Mouse (Mus musculus) brain, embryonic 14.5 days (tissue): ENCODE measurements around the gene 4930404H24Rik.

Experiments
- CTCF ChIP-seq: fragments of 200-500 bp; IDR thresholded peaks from 2 replicates; pipeline ENCODE4 v1.5.1; 2012; ENCODE audit warnings: inconsistent platforms, mild to moderate bottlenecking, moderate library complexity, borderline replicate concordance; ENCODE audit not compliant: insufficient read depth, insufficient read length; ENCODE audit errors: extremely low read depth
- POLR2A ChIP-seq: fragments of 200-500 bp; IDR thresholded peaks from 2 replicates; pipeline ENCODE4 v1.6.1; 2012; ENCODE audit warnings: mild to moderate bottlenecking, inconsistent platforms, borderline replicate concordance; ENCODE audit not compliant: poor library complexity, insufficient read depth, insufficient read length, severe bottlenecking; ENCODE audit errors: extremely low read depth

DNA sequence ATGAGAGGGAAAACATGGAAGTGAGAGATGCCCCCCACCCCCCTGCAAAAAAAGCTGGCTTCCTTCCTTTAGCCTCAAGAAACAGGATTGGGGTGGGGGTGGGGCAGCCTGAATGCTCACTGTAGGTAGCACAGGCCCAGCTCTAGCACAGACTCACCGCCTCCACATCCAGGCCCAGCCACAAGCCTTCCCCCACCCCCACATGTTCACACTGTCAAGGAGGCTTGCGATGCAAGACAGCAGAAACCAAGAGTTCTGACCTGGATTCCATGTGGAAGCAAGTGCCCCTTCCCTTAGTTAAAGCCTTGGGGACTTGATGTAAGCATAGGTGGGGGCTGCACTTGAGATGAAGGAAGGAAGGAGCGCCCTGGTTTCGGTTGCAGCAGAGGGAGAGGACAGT is 22.8 kb upstream of the 4930404H24Rik start:
- TF ChIP-seq POLR2A, result no peak
- TF ChIP-seq CTCF, result no peak
